Mouse (Mus musculus) limb, embryonic 15.5 days (tissue): ENCODE data around the gene Zic1. TPM values are rescaled to one million over a fixed set of nuclear protein-coding genes. Genes with fewer than 3 reads are reported as not detected.

ENCODE experiments used
- polyA plus RNA-seq: library from polyadenylated mRNA; unstranded; fragments of >200 nt; fragmentation: Nextera tagmentation; extraction: Ambion mirVana; gene quantifications from 2 replicates; pipeline ENCODE4 v1.2.1, GENCODE M21; 2015

Zic1 gene
- polyA plus RNA-seq, 1 experiment from 2014 or later, result 0.14 TPM

Other genes with a start within 250 kb of the Zic1 start
- 0.21 and 0.24 TPM in 2 replicates for gene Zic4, start 3.4 kb downstream of the Zic1 start, polyA plus RNA-seq